Mouse (Mus musculus): ENCODE measurements around the gene Ccdc125.
"Not testable (repeated sequence)": the region's sequence is repeated elsewhere in the genome, so short reads cannot be mapped to it uniquely, and the experiment has no call there.

The Ccdc125 gene

DNA sequence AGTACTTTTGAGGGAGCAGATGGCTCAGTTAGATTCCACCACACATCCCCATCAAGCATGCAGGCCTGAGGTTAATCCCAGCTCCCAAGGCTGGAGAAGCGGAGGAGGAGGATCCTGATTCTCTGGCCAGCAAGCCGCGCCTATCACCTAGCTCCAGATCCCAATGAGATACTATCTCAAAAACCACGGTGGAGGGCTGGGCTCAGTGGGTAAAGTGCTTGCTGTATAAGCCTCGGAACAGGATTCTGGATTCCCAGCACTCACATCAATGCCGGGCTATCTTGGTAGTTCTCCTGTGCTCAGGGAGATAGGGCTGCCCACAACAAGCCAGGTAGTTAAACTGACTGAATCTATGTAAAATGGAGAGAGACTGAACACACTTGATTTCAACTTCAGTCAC is 46.0 kb downstream of the Ccdc125 start:
- DNase-seq (ENCODE audit: extremely low spot score, low read depth, low spot score) = no peak

DNA sequence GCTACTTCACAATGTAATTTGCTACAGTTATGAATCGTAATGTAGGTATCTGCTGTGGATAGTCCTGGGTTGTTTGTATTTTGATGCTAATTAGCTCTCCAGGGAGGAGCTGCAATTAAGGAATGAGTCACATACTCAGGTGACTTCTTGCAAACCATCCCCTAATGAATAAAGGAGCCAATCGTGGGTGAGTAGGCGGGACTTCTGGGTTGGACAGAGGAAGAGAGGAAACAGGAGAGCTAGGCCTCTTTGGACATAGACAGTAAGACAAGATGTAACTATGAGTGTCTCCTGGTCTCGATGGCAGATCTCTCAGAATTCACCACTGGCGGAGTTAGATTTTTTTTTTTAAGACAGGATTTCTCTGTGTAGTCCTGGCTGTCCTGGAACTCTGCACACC is 52.1 kb downstream of the Ccdc125 start:
- DNase-seq (ENCODE audit: extremely low spot score, low read depth, low spot score) = no peak

- DNase-seq (ENCODE audit: extremely low spot score, low read depth, low spot score) = no peak
These were observed 54.7 kb downstream of the Ccdc125 start for GRCm38 (mm10) chr13:100724051-100724754.

DNA sequence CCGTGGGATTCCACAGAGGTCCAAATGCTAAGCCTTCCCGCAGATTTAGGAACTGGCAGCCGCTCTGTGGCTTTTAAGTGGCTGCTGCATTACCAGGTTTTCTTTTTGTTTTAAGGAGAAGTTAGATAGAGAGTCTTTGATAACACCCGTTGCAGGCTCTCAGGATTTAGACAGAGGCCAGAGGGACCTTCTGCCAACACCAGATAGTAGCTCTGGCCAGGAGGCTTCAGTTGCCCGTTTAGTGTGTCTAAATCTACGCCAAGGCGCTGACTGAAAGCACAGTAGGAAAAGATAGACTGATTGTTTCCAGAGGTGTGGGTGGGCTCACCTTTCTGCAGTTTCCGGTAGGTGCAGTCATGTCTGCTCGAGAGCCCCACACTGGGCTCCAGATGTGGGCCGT is 55.7 kb downstream of the Ccdc125 start:
- DNase-seq (ENCODE audit: extremely low spot score, low read depth, low spot score) = no peak

DNA sequence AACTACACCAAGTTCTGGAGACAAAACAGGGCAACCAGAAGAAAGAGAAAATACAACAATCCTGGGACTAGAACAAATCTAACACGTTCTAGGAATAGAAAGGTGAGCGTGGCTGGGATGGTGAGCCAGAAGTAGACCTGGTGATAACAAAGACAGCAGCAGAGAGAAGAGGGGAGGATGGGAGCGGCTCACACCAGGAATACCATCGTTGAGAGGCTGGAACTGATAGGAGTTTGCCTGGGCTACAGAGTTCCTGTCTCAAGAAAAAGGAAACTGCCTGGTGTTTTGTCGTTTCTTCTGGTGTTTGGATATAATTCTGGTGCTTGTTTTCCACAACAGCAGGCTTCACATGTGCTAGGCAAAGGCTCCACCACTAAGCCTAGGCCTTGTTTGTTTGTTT is 58.6 kb downstream of the Ccdc125 start:
- DNase-seq (ENCODE audit: extremely low spot score, low read depth, low spot score) = no peak

GRCm38 (mm10) chr13:100728530-100728929 is 59.0 kb downstream of the Ccdc125 start:
- DNase-seq (ENCODE audit: extremely low spot score, low read depth, low spot score) = not testable (repeated sequence)

DNA sequence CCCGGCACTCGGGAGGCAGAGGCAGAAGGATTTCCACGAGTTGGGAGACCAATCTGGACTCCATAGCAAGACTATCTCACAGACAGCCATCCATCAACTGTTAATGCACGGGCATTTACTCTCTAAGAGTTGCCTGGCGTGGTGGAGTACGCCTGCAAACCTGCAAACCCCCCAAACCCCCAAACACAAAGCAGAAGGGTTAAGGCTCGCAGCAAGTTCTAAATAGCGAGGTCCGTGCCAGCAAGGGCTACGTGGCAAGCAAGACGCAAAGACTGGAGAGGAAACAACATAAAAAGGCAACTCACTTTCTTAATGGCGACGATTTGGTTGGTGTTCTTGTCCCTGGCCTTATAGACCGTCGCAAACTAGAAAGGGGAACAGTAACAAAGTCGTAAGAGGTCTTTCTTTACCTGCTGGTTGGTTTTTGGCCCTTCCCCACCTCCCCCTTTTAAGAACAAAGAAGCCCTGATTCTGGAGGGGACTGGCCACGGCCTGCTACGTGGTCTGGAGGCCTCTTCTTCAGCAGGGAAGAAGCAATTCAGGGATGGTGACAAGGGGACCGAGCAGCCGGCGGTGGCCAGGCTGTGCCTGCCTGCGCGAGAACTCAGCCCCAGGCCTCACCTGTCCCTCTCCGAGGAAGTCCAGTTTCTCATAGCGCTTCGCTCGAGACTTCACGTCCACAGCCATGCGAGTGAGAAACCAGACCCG is 60.8 kb downstream of the Ccdc125 start:
- no peak for DNase-seq (ENCODE audit: extremely low spot score, low read depth, low spot score)

DNA sequence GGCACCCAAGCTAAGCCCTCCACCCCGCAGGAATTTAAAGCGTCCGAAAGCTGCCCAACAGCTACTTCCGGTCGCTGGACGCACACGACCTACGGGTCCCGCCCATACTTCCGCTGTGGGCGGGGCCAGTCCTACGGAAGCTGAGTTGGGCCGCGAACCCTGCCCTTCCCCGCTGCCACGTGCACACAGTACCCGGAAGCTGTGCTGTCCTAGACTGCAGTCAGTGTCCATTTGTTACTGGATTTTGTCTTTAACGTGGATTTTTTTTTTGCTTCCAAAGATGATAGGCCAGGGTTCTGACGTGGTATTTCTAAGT is 61.3 kb downstream of the Ccdc125 start, which contains the start of gene Cdk7:
Gene Cdk7 (minus strand): TSS at position 79 of the 316 bp plus-strand sequence.
- DNase-seq (ENCODE audit: extremely low spot score, low read depth, low spot score) = peak; percentile 86

DNA sequence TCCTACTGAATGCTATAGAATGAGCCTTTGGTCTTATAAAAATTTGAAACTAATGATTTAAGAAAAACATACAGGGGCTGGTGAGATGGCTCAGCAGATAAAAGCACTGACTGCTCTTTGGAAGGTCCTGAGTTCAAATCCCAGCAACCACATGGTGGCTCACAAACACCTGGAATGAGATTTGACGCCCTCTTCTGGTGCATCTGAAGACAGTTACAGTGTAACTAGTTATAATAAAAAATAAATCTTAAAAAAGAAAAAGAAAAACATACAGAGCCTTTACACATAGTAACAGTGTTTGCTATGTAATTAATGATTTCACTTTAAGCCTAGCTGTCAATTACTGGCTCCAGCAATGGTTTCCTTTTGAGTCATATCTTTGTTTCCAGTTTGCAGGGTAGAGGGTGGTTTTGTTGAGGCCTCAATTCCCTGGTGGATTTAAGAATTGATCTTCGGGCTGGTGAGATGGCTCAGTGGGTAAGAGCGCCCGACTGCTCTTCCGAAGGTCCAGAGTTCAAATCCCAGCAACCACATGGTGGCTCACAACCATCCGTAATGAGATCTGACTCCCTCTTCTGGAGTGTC is 62.0 kb downstream of the Ccdc125 start:
- DNase-seq (ENCODE audit: extremely low spot score, low read depth, low spot score) = not testable (repeated sequence)

- no peak for DNase-seq (ENCODE audit: extremely low spot score, low read depth, low spot score)
These were observed 63.2 kb downstream of the Ccdc125 start for GRCm38 (mm10) chr13:100732756-100733155.

DNA sequence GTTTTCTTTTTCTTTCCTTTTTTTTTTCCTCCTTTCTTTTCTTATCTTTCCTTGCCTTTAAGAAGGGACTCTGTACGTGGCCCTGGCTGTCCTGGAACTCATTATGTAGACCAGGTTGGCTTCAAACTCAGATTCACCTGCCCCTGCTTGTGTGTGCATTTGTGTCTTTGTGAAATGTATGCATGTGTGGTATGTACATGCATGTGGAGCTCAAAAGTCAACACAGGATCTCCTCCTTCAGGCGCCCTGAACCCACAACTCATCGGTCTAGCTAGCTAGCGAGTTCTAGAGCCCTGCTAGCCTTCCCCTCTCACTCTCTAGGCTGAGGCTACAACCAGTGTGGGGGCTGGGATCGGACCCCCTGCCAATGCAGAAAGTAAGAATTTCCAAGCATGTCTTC is 73.3 kb downstream of the Ccdc125 start:
- no peak for DNase-seq (ENCODE audit: extremely low spot score, low read depth, low spot score)

- no peak for DNase-seq (ENCODE audit: extremely low spot score, low read depth, low spot score)
These were observed 74.0 kb downstream of the Ccdc125 start for GRCm38 (mm10) chr13:100743346-100744035.

GRCm38 (mm10) chr13:100744036-100744744 is 74.7 kb downstream of the Ccdc125 start, which contains the start of gene Mrps36:
Gene Mrps36, minus strand, starts transcription at chr13:100744659.
- DNase-seq (ENCODE audit: extremely low spot score, low read depth, low spot score) = peak; percentile 73

DNA sequence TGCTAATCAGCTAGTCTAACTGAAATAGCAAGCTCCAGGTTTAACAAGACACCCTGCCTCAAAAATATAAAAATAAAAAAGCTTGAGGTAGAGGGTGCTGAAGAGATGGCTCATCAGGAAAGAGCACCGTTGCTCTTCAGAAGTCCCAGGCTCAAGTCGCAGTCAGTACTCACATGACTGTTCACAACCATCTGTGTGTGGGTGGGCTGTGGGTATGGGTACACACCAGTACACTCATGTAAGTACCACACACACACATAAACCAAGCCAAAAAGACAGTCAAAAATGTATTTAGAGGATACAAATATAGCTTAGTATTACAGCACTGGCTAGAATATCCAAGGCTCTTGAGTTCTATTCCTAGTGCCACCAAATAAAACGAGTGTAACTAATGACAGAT is 76.6 kb downstream of the Ccdc125 start:
- no peak for DNase-seq (ENCODE audit: extremely low spot score, low read depth, low spot score)

Data from hindlimb bud, embryonic 11.5 days (tissue).